Mouse (Mus musculus): ENCODE measurements around the gene Syap1.
"Not testable (repeated sequence)": the region's sequence is repeated elsewhere in the genome, so short reads cannot be mapped to it uniquely, and the experiment has no call there.

The Syap1 gene

DNA sequence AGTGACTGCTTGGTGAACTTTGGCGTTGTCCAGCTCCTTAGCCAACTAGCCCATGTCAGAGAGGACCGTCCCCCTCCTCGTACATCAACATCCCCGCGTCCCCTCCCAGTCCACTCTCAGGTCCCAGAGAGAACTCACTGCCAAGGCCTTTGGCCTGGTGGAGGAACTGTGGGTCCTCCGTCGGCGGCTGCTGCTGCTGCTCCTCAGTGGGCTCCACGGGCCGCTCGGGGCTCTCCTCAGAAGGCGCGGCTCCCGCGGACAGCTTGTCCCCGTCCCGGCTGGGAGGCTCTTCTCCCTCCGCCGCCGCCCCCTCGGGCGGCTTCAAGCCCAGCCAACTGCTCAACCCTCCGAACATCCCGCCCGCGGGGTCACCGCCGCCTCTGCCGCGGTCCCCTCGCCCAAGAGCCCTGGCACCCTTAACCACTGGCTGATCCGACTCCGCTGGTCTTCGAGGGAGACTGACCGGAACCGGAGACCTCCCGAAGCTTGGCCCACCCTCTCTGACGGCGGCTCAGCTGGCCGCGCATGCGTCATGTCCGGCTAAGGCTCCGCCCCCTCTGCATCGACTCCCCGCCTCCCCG lies at the start of gene Syap1:
Syap1 (minus strand) TSS at position 517 of the 581 bp plus-strand sequence.
- DNase-seq (ENCODE audit: low spot score in 2 of 2), result peak; percentile 48 to 62

DNA sequence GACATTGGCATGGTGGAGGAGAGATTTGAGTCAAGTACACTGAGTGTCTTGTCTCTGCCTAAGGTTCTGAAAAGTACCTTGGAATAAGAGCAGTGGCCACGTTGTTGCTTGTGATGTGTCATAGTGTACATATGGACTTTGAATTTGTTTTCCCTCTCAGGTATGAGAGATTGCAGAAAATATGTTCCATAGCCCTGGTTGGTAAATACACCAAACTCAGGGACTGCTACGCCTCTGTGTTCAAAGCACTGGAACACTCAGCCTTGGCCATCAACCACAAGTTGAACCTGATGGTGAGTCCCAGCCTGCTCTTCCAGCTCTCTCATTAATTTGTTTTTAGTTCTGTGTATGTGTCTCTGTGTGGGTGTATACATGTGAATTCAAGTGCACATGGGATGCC lies 43.2 kb upstream of the Syap1 start:
- no peak for DNase-seq (ENCODE audit: low spot score in 2 of 2)

DNA sequence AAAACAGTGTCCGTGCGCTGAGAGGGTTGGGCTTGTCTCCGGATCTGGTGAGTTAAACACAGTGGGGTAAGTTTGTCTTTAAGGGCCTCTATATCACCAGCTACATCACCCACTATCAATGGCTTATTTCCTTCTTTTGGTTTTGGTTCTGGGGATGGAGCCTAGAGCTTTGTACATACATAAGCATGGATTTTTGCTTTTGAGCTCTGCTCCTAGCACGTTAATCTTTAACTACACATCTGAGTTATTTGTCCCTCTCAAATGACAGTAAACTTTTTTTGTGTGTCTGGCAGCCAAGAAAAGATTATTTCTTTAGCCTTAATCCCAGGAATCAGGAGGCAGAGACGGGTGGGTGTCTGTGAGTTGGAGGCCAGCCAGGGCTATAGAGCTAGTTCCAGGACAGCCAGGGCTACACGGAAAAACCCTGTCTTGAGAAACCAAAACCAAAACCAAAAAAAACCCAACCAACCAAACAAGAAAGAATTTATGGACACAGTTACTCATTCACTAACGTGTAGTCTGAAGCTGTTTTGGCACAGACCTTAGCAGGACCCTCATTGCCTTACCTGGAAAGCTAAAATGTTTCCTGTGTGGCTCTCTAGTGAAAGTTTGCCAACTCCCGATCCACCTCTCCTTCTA lies 33.4 kb upstream of the Syap1 start:
- no peak for DNase-seq (ENCODE audit: low spot score in 2 of 2)

DNA sequence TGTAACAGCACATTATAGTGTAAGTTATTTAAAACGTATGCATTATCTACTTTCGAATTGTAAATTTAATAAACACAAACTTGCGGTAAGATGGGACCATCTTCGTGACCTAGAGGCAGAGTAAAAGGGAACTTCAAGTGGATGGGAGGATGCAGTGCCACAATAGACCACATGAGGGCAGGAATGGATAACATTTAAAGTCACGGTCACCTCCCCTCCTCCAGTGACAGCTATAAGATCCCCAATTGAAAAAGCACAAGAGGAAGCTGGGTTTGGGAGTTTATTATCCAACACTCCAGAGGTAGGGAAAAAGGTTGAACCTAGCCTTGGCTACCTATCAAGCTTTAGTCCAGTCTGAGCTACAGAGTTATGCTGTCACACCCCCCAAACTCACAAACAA lies 27.4 kb upstream of the Syap1 start:
- DNase-seq (ENCODE audit: low spot score in 2 of 2), result peak; percentile 39 to 57

DNA sequence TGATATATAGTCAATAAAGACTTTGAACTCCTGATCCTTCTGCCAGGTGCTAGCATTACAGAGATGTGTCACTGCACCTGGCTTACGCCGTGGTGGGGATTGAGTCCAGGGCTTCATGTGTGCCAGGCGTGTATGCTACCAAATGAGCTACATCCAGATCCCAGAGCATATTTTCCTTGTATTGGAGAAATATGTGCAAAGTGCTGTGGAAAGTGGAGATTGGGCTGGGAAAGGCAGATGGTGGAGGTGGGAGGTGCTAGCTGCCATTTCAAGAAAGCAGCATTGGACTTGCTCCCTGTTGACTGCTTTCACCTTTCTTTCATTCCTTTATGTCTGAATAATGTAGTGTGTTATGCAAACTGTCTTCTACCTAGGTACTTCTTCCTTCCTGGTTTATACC lies 25.4 kb upstream of the Syap1 start:
- no peak for DNase-seq (ENCODE audit: low spot score in 2 of 2)

DNA sequence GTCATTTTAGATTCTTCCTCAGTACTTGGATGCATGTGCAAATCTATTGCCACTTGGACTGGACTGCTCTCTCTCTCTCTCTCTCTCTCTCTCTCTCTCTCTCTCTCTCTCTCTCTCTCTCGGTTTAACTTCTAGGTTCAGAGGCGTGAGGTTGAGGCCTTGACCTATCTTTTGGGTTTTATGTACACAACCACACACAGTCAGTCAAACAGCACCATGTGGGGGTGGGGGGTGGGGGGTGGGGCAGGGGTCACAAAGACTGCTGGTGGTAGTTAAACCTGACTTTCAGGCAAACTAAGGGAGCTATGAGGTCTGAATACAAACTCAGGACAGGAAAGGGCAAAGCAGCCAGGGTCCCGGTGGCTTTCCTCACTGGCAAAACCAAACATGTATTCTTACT lies 19.3 kb upstream of the Syap1 start:
- DNase-seq (ENCODE audit: low spot score in 2 of 2), result no peak

DNA sequence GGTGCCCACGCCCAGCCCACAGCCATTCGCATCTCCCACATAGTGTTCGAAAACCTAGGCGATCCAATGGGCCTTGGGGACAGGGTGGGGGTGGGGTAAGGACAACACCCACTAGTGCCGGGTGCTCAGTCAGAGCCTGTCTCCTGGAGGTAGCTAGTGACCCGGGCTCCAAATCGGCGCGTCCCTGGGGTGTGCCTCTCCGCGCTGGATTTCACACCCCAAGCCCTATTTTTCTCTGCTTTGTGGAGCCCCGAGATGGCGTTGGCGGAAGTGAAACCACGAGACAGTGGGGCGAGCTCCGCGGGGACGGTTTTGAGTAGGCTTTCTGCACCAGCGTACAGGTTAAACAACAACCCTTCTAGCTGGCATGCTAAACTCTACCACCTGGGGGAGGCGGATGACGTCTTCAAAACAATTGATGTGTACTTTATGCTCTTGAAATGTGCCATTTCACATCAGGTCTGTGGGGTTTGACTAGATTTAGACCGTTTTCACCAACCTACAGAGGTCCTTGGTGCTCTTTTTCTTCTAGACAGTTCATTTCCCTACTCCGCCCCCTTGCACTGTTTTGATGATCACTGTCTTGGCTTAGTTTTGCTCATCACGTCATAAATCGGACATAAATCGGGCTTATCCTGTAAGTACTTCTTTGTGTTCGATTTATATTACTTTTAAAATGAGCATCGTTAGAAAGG lies 13.9 kb upstream of the Syap1 start:
- DNase-seq (ENCODE audit: low spot score in 2 of 2), result peak; percentile 9 to 20

DNA sequence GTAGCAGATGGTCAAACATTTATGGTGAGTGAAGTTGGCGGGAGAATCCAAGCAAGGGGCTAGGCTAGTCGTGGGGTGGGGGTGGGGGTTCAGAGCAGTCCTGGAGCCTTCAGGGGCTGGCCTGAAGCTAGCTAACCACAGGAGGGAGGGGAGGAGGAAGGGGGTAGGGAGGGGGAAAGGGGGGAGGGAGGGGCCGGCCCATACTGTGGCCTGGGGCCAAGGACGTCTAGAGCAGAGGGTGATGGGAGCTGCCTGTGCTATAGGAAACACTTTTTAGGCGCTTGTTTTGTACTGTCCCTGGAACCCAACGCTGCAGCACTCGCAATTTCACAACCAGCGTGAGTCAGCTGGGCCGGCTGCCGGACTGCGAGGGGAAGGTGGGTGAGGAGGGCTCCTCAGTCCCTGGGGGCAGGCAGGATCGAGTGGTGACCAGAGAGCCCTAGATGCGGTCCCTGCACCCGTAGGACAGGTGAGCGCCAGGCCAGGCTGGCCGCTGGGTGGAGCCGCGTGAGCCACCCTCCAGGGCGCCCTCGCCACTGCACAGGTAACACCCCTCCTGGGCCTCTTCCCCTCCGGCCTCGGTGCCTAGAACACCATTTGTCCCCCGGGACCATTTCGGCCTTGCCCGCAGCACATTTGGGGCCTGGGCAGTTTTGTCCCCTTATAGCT lies 13.3 kb upstream of the Syap1 start:
- peak in 1 of 2 experiments; percentile 8 for DNase-seq (ENCODE audit: low spot score in 2 of 2)

DNA sequence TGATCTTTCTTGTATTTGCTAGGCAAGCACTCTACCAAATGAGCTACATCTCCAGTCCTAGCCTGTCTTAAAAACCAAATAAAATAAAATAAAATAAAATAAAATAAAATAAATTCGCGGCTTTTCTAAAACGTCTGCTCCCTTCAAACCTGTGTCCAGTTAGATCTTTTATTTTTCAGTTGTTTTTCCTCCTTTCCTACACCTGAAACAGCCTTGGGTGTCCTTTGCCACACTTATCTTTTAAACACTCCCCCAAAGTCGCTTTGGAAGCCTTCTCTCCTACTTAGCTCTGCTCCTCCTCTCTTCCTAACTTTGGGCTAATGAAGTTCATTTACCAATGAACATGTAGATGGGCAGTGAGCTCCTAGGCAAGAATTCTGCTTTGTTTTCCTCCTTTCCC lies 12.7 kb upstream of the Syap1 start, which contains the start of gene Ctps2:
Ctps2 (plus strand) TSS at position 301 of the 400 bp plus-strand sequence.
- no peak for DNase-seq (ENCODE audit: low spot score in 2 of 2)

DNA sequence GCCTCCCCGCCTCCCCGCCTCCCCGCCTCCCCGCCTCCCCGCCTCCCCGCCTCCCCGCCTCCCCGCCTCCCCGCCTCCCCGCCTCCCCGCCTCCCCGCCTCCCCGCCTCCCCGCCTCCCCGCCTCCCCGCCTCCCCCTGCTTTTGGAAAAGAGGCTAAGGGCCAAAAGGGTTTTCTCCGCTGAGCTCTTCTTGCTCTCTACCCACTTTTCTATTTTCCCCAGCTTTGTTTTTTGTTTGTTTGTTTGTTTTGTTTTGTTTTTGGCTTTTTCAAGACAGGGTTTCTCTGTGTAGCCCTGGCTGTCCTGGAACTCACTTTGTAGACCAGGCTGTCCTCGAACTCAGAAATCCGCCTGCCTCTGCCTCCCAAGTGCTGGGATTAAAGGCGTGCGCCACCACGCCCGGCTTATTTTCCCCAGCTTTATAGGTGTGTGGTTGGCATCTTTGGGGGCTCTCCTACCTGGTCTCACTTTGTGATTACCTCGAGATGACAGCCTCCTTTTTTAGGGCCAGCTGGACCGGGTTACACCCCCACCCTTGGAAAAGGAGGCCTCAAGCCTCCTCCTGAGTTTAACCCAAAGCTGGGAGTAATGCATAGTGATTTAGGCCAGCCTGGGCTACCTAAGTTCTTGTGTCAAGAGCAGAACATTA lies 452 bp upstream of the Syap1 start:
- DNase-seq (ENCODE audit: low spot score in 2 of 2), result not testable (repeated sequence)

DNA sequence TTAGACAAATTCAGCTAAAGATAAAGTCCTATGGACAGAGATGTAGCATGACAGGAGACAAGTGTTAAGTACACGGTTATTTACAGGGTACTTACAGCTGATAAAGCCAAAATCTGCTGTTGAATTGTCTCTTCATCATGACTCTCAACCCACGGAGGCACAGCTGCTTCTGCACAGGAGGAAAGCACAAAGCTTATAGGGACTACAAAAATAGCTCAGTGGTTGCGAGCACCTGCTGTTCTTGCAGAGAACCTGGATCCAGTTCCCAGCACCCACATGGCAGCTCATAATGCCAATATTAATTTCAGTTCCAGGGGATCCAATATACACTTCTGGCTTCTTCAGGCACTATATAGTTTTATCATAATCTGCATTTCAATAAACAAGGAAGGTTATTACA lies 10.0 kb downstream of the Syap1 start:
- no peak for DNase-seq (ENCODE audit: low spot score in 2 of 2)

DNA sequence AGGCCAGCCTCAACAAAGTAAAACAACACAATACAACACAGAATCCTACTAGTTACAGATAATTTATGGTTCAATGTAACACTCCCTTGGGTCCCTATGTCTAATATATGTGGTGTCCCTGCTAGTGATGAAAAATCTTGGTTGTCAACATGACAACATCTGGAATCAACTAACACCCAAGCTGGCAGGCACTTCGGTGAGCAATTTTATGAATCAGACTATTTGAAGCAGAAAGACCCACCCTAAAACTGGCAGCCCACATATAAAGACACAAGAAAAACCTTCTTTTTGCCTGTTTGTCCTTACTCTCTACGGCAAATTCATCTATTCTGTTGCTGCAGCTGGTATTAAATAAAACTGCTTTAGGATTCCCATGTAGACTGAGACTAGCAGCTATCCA lies 14.5 kb downstream of the Syap1 start:
- DNase-seq (ENCODE audit: low spot score in 2 of 2), result no peak

DNA sequence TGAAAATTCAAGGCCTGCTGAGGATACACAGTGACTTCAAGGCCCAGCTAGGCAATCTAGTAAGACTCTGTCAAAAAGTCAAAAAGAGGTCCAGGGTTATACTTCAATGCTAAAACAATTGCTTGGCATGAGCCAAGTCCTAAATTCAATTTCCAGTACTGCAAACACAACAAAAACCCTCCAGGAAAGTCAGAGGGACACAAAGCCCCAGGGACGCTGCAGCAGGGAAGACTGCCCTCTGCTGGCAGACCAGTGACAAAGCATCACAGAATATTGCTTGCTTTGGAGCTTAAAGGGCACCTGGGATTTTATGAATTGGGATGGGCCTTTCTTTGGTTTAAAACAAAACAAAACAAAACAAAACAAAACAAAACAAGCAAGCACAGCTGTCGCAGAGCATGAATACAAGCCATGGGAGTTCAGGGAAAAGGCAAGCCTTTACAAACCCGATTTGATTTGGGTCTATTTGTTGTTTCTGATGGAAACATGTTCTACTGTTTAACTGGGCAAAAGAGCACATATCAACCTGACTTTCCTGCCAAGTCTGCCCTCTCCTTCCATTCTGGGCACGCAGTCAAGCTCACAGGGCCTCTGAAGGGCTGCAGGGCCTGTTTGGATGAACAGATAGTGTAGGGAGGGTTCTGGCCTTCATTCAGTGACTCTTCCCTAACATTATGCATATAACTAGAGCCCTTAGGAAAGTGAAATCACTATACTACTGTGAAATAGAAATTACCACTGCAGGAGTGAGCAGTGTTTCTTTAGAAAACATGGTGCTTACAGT lies 16.3 kb downstream of the Syap1 start:
- DNase-seq (ENCODE audit: low spot score in 2 of 2), result no peak

DNA sequence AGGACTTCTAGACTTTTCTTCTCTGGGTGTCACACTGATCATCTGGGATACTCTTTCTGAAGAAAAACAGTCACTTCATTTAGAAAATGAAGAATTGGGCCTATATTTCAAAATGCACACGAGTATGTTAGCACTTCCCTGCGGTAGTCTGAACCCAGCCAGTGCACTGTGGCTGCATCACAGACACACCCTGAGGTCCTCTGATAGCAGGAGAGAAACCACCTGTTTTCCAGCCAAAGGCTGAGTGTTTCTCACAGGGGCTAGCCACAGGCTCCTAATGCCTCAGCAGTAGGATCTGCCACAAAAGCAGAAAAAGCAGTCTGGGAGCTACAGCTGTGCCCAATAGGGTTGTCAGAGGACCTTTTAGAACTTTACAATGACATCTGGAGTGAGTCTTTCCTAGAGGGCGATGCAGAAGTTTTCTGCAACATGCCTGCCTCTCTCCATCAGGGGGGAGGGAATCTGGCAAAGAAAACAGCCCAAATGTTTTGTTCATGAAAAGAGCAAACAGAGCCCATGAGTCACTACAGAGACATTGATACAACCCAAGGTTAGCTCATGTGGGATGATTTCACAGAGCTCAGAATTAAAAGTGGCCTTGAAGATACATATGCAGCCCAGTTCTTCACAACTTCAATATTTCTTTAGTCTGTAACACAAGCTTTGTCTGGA lies 19.8 kb downstream of the Syap1 start:
- DNase-seq (ENCODE audit: low spot score in 2 of 2), result no peak

DNA sequence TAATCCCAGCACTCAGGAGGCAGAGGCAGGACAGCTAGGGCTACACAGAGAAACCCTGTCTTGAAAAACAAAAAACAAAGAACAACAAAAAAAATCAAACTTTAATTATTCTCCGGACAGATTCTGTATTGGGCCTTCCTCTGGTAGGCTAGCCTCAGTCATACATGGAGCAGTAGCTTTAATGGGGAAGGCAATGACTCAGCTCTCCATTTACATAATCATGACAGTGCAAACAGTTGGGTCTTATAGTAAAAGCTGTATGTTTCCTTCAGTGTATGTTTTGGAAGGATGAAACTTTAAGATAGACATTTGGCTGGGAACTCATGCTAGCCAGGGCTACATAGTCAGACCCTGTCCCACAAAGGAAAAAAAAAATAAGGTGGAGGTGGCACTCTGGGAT lies 39.6 kb downstream of the Syap1 start:
- DNase-seq (ENCODE audit: low spot score in 2 of 2), result no peak

DNA sequence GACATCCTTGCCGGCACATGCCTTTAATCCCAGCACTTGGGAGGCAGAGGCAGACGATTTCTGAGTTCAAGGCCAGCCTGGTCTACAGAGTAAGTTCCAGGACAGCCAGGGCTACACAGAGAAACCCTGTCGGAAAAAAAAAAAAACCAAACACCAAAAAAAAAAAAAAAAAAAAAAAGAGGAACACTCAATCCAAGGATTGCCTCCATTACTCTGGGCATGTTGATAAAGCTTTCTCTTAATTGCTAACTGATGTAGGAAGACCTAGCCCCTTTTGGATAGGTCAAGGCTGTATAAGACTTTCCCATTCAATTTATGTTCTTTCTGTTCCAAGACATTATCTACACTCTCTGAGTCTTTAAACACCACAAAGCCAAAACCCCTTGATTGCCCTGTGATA lies 42.7 kb downstream of the Syap1 start:
- no peak for DNase-seq (ENCODE audit: low spot score in 2 of 2)

DNA sequence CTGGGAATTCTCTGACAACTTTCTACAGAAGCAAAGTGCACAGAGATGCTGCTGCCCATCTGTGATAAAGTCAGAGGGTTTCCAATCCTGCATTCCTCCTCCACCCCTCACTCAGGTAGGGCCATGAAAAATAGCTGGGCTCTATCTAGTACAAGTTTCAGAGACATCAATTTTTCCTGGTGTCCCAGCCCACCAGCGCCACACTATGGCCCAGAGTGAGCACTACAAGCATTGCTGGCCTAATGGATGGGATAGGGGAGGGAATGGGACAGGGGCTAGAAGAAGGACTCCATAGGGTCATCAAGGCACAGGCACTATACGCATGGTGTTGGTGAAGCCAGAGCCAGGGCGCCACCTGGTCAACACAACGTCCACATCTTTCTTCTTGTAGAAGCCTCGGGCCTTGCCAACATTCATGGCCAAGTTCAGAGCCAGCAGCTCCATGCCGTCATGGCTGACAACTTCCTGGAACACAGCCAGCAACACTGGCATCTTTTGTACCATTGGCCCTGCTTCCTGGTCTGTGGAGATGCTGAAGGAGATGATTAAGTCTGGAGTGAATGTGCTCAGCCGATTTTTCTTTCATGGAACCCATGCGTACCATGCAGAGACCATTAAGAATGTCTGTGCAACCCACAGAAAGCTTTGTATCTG lies 43.7 kb downstream of the Syap1 start:
- no peak for DNase-seq (ENCODE audit: low spot score in 2 of 2)

DNA sequence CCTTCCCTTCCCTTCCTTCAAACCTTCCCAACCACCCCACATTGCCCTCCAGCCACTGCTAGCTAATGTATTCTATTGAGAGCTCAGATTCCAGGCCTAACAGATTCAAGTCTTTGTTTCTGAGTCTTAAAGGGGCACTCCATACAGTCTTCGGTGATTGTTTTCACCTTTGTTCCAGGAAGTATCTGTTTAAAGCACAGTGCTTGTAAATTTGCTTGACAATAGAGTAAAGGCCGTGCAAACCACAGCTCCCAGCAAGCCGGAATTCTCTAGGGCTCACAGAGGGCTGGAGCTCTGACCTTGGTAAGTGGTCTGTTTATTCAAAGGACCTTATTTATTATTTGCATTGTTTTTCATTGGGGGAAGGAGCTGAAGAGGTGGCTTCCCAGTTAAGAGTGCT lies 56.1 kb downstream of the Syap1 start:
- no peak for DNase-seq (ENCODE audit: low spot score in 2 of 2)

DNA sequence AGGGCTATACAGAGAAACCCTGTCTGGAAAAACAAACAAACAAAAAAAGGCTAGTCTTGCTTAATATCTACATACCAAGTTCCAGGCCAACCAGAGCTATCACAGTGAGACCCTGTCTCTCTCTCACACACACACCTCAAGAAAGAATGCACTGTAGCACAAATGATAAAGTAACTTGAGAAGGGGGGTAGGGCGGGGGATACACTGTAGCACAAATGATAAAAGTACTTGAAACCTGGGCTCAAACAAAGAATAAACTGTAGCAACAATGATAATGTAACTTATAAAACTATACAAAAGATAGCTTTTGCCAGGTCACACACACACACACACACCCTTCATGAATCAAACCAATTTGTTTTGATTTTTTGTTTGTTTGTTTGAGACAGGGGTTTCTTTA lies 56.7 kb downstream of the Syap1 start:
- DNase-seq (ENCODE audit: low spot score in 2 of 2), result no peak

DNA sequence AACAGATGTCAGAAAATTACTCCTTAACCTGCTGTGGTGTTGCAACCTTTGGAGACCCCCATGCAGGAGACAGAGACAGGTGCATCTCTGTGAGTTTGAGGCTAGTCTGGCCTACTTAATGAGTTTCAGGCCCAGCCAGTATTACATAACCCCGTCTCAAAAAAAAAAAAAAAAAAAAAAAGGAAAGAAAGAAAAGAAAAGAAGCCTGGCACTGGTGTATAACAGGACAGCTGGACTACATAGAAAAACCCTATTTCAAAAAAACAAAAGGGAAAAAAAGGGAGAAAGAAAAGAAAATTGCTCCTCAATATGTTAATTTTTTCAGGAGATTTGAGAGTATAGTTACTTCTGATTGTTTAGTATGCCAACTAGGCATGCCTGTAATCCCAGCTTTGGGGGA lies 57.2 kb downstream of the Syap1 start:
- DNase-seq (ENCODE audit: low spot score in 2 of 2), result no peak
